Mouse (Mus musculus) neural tube, embryonic 15.5 days (tissue): ENCODE measurements around the gene Lmx1b. TPM values are rescaled to one million over a fixed set of nuclear protein-coding genes. Genes with fewer than 3 reads are reported as not detected.

Experiments used
- ATAC-seq: fragments of 200-750 bp; cut with Nextera tagmentation; 2 replicates; pipeline ENCODE4 v1.8.0; 2017; ENCODE audit warnings: mild to moderate bottlenecking, moderate TSS enrichment, moderate library complexity; ENCODE audit not compliant: low FRiP score
- H3K27ac ChIP-seq: fragments of 300-500 bp; sonication (generic); replicated peaks from 2 replicates; pipeline ENCODE4 v1.5.1; 2015; ENCODE audit warnings: mild to moderate bottlenecking, inconsistent platforms
- H3K27me3 ChIP-seq: fragments of 300-500 bp; sonication (generic); replicated peaks from 2 replicates; pipeline ENCODE4 v1.6.1; 2015; ENCODE audit warnings: inconsistent platforms
- H3K36me3 ChIP-seq: fragments of 300-500 bp; sonication (generic); 2 replicates; pipeline ENCODE4 v1.6.1; 2015; ENCODE audit warnings: inconsistent platforms
- H3K4me1 ChIP-seq: fragments of 300-500 bp; sonication (generic); 2 replicates; pipeline ENCODE4 v1.6.1; 2015; ENCODE audit warnings: inconsistent platforms
- H3K4me2 ChIP-seq: fragments of 300-500 bp; sonication (generic); 2 replicates; pipeline ENCODE4 v1.6.1; 2015; ENCODE audit warnings: inconsistent platforms, mild to moderate bottlenecking, moderate library complexity
- H3K4me3 ChIP-seq: fragments of 300-500 bp; sonication (generic); replicated peaks from 2 replicates; pipeline ENCODE4 v1.5.1; 2015; ENCODE audit warnings: mild to moderate bottlenecking, inconsistent platforms
- H3K9ac ChIP-seq: fragments of 300-500 bp; sonication (generic); replicated peaks from 2 replicates; pipeline ENCODE4 v1.6.1; 2015; ENCODE audit warnings: mild to moderate bottlenecking, inconsistent platforms
- H3K9me3 ChIP-seq: fragments of 300-500 bp; sonication (generic); replicated peaks from 2 replicates; pipeline ENCODE4 v1.6.1; 2016; ENCODE audit warnings: inconsistent platforms
- WGBS: fragments of 180-500 bp; shearing (Covaris S2); methylation state at CpG from one replicate; pipeline ENCODE4 v1.1.7; 2015; ENCODE audit warnings: mixed read lengths; 5-methylcytosine and 5-hydroxymethylcytosine counted together
- polyA plus RNA-seq: library from polyadenylated mRNA; unstranded; fragments of >200 nt; fragmentation: Nextera tagmentation; extraction: Ambion mirVana; gene quantifications from 2 replicates; pipeline ENCODE4 v1.2.1, GENCODE M21; 2015

Lmx1b gene
- polyA plus RNA-seq = 7.9 and 8.5 TPM in 2 replicates

GRCm38 (mm10) chr2:33640171-33640721 is at the start of gene Lmx1b:
Gene Lmx1b, minus strand, starts transcription at chr2:33640511.
- Histone ChIP-seq H3K4me1 (peaks cover 32% of the 10 kb centered on the region), H3K36me3 (no peaks in the 10 kb centered on the region), H3K9me3 (no peaks in the 10 kb centered on the region), H3K27me3 (peaks cover 81% of the 10 kb centered on the region), H3K9ac (peak within 1 kb of the TSS; percentile 65), H3K4me3 (peak within 1 kb of the TSS; percentile 42), H3K4me2 (peak within 1 kb of the TSS; percentile 58), H3K27ac (peak within 1 kb of the TSS; percentile 84)
- WGBS = under 1% methylated on average over 53 of the region's 53 CpGs
- ATAC-seq = no peak

- Histone ChIP-seq H3K4me3 (no peak overlapping the region), H3K27me3 (no peaks in the 10 kb centered on the region), H3K9me3 (no peaks in the 10 kb centered on the region), H3K4me1 (peaks cover 11% of the 10 kb centered on the region), H3K9ac (no peak overlapping the region), H3K36me3 (no peaks in the 10 kb centered on the region), H3K27ac (peak overlapping the region; percentile 18), H3K4me2 (no peak overlapping the region)
- ATAC-seq = peak; percentile 8; the same call in 1 of the 2 replicates
- WGBS = 35% methylated on average over 9 of the region's 9 CpGs
Observed at GRCm38 (mm10) chr2:33689880-33690462, 49.7 kb upstream of the Lmx1b start.

- Histone ChIP-seq H3K9ac (no peak overlapping the region), H3K36me3 (no peaks in the 10 kb centered on the region), H3K4me3 (no peak overlapping the region), H3K4me1 (peaks cover 11% of the 10 kb centered on the region), H3K27me3 (0 out of 2 replicates have a peak, but pooled peaks cover 2% of the 10 kb centered on the region), H3K27ac (peak overlapping the region; percentile 18), H3K4me2 (no peak overlapping the region; the same call in 1 of the 2 replicates), H3K9me3 (no peaks in the 10 kb centered on the region)
- 32% methylated on average over 23 of the region's 23 CpGs for WGBS
- ATAC-seq = 0 out of 2 replicates have a peak, but pooled peaks have one; percentile 5
Observed at GRCm38 (mm10) chr2:33689155-33689879, 49.0 kb upstream of the Lmx1b start.

GRCm38 (mm10) chr2:33683594-33683993 is 43.3 kb upstream of the Lmx1b start:
- H3K36me3 ChIP-seq = no peaks in the 10 kb centered on the region
- H3K9ac ChIP-seq = 0 out of 2 replicates have a peak overlapping the region, but pooled peaks have one; percentile 2
- WGBS = 44% methylated on average over 4 of the region's 4 CpGs

GRCm38 (mm10) chr2:33683095-33683494 is 42.8 kb upstream of the Lmx1b start:
- H3K36me3 ChIP-seq = no peaks in the 10 kb centered on the region
- 0 out of 2 replicates have a peak, but pooled peaks cover 3% of the 10 kb centered on the region for H3K4me1 ChIP-seq
- H3K9me3 ChIP-seq = no peaks in the 10 kb centered on the region
- H3K4me3 ChIP-seq = no peak overlapping the region
- ATAC-seq = no peak
- H3K27me3 ChIP-seq = peaks cover 16% of the 10 kb centered on the region; the same call in 1 of the 2 replicates
- no peak overlapping the region for H3K4me2 ChIP-seq
- WGBS = 28% methylated on average over 6 of the region's 6 CpGs
- 0 out of 2 replicates have a peak overlapping the region, but pooled peaks have one; percentile 2 for H3K9ac ChIP-seq
- H3K27ac ChIP-seq = no peak overlapping the region

More at GRCm38 (mm10) chr2:33683594-33683993, 43.3 kb upstream of the Lmx1b start:
- H3K4me3 ChIP-seq = no peak overlapping the region
- no peak overlapping the region for H3K27ac ChIP-seq
- H3K4me1 ChIP-seq = peaks cover 4% of the 10 kb centered on the region; the same call in 1 of the 2 replicates
- peaks cover 16% of the 10 kb centered on the region; the same call in 1 of the 2 replicates for H3K27me3 ChIP-seq
- no peak for ATAC-seq
- no peaks in the 10 kb centered on the region for H3K9me3 ChIP-seq
- no peak overlapping the region for H3K4me2 ChIP-seq

- WGBS = 13% methylated on average over 4 of the region's 4 CpGs
Observed at GRCm38 (mm10) chr2:33682219-33682618, 41.9 kb upstream of the Lmx1b start.

GRCm38 (mm10) chr2:33678950-33679654 is 38.8 kb upstream of the Lmx1b start:
- H3K27me3 ChIP-seq = peaks cover 13% of the 10 kb centered on the region; the same call in 1 of the 2 replicates
- 0 out of 2 replicates have a peak, but pooled peaks cover 3% of the 10 kb centered on the region for H3K4me1 ChIP-seq
- no peak overlapping the region for H3K9ac ChIP-seq
- 69% methylated on average over 12 of the region's 12 CpGs for WGBS
- no peak overlapping the region for H3K4me2 ChIP-seq
- ATAC-seq = no peak
- H3K27ac ChIP-seq = no peak overlapping the region
- H3K9me3 ChIP-seq = no peaks in the 10 kb centered on the region
- no peaks in the 10 kb centered on the region for H3K36me3 ChIP-seq
- no peak overlapping the region for H3K4me3 ChIP-seq

More at GRCm38 (mm10) chr2:33682219-33682618, 41.9 kb upstream of the Lmx1b start:
- H3K9me3 ChIP-seq = no peaks in the 10 kb centered on the region
- H3K4me2 ChIP-seq = no peak overlapping the region
- H3K27ac ChIP-seq = no peak overlapping the region
- no peak overlapping the region for H3K4me3 ChIP-seq
- no peak for ATAC-seq
- H3K4me1 ChIP-seq = 0 out of 2 replicates have a peak, but pooled peaks cover 3% of the 10 kb centered on the region
- H3K27me3 ChIP-seq = peaks cover 16% of the 10 kb centered on the region; the same call in 1 of the 2 replicates
- no peaks in the 10 kb centered on the region for H3K36me3 ChIP-seq
- no peak overlapping the region for H3K9ac ChIP-seq

GRCm38 (mm10) chr2:33672701-33673472 is 32.6 kb upstream of the Lmx1b start:
- Histone ChIP-seq H3K27me3 (no peaks in the 10 kb centered on the region), H3K9ac (no peak overlapping the region), H3K36me3 (no peaks in the 10 kb centered on the region), H3K27ac (no peak overlapping the region), H3K9me3 (no peaks in the 10 kb centered on the region), H3K4me3 (no peak overlapping the region), H3K4me2 (no peak overlapping the region), H3K4me1 (no peaks in the 10 kb centered on the region)
- no peak for ATAC-seq
- WGBS = 88% methylated on average over 10 of the region's 10 CpGs

- no peaks in the 10 kb centered on the region for H3K27me3 ChIP-seq
- no peaks in the 10 kb centered on the region for H3K9me3 ChIP-seq
- peaks cover 9% of the 10 kb centered on the region for H3K4me1 ChIP-seq
- no peak for ATAC-seq
- no peaks in the 10 kb centered on the region for H3K36me3 ChIP-seq
- no peak overlapping the region for H3K9ac ChIP-seq
- WGBS = 84% methylated on average over 6 of the region's 6 CpGs
- no peak overlapping the region for H3K27ac ChIP-seq
- no peak overlapping the region for H3K4me3 ChIP-seq
- no peak overlapping the region for H3K4me2 ChIP-seq
Observed at GRCm38 (mm10) chr2:33668741-33669140, 28.4 kb upstream of the Lmx1b start.

GRCm38 (mm10) chr2:33666388-33666945 is 26.2 kb upstream of the Lmx1b start:
- 50% methylated on average over 11 of the region's 11 CpGs for WGBS
- H3K27ac ChIP-seq = no peak overlapping the region
- H3K9me3 ChIP-seq = no peaks in the 10 kb centered on the region

More at GRCm38 (mm10) chr2:33666388-33666945, 26.2 kb upstream of the Lmx1b start:
- Histone ChIP-seq H3K4me1 (peaks cover 9% of the 10 kb centered on the region), H3K4me3 (no peak overlapping the region), H3K4me2 (no peak overlapping the region), H3K36me3 (no peaks in the 10 kb centered on the region), H3K9ac (no peak overlapping the region), H3K27me3 (no peaks in the 10 kb centered on the region)
- no peak for ATAC-seq
